Mouse (Mus musculus) right cerebral cortex, postnatal 10 days (tissue): Measurements from ENCODE around the gene Gsk3a.

Experiments used
- DNase-seq, 2 experiments: peaks; one replicate each; pipeline ENCODE4 v3.0.0; 2021; ENCODE audit warnings: low spot score in 2 of 2

Gsk3a gene

GRCm38 (mm10) chr7:25187662-25188650 lies 49.7 kb downstream of the Gsk3a start:
- DNase-seq, result peak; percentile 88 to 90

- no peak for DNase-seq
Observed at GRCm38 (mm10) chr7:25184091-25184490, 53.6 kb downstream of the Gsk3a start.

DNA sequence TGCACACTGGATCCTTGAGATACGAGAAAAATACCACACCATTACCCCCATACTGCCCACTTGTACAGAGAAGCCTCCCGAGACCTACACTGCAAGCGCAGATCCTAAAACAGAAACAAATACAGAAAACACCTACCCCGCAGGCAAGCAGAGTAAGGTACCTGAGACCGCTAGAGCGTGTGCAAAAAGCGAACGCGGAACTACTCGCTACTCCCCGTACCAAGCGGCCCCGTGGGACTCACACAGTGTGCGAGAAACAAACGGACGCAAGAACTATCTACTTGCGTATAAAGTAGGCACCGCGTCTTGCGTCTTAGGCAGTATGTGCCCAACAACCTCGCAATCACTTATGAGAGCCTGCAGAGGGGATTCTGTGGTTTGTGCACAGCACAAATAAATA lies 55.8 kb downstream of the Gsk3a start:
- DNase-seq, result no peak

- peak in 1 of 2 experiments; percentile 56 for DNase-seq
Observed at GRCm38 (mm10) chr7:25181331-25181790, 56.3 kb downstream of the Gsk3a start.

DNA sequence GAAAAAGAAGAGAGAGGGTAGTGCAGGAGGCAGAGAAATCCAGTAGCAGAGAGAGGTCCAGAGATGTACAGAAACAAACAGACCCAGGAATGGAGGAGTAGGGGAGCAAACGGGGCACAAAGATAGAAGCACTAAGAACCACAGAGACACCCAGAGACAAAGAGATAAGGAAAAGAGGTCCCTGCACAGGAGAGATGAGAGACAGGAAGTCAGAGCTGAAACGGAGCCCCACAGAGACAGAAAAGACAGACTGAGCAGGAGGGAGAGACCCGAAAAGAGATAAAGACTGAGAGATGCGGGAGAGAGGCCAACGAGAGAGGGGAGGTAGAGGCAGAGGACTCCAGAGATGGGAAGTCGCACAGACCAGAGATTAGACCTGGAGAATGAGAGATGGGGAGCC lies 57.1 kb downstream of the Gsk3a start:
- no peak for DNase-seq

GRCm38 (mm10) chr7:25179606-25180161 lies 58.0 kb downstream of the Gsk3a start, which contains the start of gene Pou2f2:
Gene Pou2f2 (minus strand): TSS chr7:25179726.
- DNase-seq, result peak; percentile 93 to 95

DNA sequence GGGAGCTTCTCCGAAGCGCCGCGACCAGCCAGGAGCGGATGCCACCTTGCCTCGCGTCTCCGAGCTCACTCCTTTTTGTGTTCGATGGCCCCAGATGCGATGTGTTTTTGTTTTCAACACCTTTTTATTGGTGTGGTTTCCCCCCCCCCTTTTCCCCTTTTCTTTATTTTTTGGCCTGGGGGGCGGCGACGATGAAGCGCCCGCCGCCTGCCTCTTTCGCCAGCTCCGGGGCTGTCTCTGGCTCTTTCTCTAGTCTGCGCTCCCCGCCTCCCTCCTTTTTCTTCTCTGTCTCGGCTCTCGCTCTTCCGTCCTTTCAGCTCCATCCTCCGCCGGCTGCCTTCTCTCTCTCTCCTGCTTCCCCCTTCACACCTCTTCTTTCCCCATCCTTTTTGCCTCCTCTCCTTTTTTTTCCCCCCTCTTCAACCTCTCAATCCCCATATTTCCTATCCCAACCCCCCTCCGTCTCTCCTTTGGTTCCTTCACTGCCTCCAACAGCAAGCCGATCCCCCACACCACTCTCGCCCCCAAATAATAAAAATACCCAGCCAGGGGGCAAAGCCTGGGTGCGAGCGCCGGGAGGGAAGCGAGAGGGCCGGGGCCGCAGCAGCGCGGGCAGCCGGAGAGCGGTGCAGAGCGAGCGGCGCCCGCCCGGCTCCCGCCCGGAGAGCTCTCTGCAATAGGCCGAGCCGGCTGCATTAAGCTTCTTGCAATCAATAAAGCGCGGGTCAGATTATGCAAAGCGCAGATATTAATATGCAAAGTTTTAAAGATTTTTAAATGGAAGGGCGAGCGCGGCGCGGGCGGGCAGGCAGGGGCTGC lies 58.7 kb downstream of the Gsk3a start:
- DNase-seq, result peak; percentile 61 to 63

DNA sequence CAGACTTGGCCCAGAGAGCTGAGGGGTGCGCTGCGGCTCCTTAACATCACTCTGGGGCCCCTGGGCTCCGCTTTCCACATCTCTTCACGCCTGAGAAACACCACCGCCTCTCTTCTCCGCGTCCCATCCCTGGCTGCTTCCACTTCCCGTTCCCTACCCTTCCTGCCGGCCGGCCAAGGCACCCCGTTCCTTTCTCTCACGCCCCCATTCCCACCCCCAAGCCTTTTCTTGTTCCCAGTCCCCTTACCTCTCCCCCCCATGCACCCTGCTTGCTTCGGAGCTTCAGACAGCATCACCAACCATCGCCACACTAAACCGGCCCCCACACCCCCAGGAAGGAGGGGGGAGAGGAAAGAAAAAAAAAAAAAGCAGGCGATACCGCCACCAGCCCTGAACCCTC lies 59.3 kb downstream of the Gsk3a start:
- DNase-seq, result peak; percentile 53 to 57
